Mouse (Mus musculus) urinary bladder, adult 2 months (tissue): ENCODE data around the gene Hist2h3c2. TPM values are rescaled to one million over a fixed set of nuclear protein-coding genes. Genes with fewer than 3 reads are reported as not detected.
A peak's percentile ranks its signal among the peaks of the same experiment; 100 is the strongest.

Experiments
- DNase-seq: peaks from one replicate; pipeline ENCODE4 v3.0.0; 2022; ENCODE audit warnings: low spot score
- polyA plus RNA-seq: library from polyadenylated mRNA; depleted of rRNA; stranded (reverse); fragments of >200 nt; gene quantifications from 2 replicates; pipeline ENCODE4 v1.2.3, GENCODE M21; 2012; rRNA removed

Gene Hist2h3c2
- polyA plus RNA-seq, 1 experiment = 8.6 TPM

DNA sequence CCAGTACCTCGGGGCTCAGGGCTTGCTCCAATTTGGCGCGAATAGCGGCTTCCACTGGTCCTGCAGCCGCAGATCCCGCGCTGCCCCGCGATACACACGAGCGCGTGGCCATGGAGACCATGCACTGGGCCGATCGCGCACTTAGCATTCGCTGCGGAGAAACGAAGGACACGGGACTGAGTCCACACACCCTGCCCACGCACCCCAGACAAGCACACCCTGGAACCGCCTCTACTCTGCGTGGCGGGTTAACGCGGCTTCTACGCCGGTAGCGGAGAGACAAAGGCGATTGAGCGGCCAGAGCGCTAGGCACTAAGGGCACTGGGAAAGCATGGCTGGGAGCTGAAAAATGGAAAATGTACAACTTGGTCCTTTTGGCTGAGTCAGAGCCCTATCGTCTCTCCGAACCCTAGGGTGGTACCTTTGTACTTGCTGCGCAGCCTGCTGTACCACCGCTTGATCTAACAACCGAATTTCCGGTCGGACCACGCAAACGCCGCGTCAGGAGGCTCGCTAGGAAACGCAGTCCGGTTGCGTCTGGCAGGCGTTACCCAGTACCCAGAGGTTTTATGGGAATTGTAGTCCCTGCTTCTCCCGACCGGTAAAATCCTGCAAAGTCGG, 41.7 kb downstream of the Hist2h3c2 start:
- DNase-seq = peak; percentile 73

DNA sequence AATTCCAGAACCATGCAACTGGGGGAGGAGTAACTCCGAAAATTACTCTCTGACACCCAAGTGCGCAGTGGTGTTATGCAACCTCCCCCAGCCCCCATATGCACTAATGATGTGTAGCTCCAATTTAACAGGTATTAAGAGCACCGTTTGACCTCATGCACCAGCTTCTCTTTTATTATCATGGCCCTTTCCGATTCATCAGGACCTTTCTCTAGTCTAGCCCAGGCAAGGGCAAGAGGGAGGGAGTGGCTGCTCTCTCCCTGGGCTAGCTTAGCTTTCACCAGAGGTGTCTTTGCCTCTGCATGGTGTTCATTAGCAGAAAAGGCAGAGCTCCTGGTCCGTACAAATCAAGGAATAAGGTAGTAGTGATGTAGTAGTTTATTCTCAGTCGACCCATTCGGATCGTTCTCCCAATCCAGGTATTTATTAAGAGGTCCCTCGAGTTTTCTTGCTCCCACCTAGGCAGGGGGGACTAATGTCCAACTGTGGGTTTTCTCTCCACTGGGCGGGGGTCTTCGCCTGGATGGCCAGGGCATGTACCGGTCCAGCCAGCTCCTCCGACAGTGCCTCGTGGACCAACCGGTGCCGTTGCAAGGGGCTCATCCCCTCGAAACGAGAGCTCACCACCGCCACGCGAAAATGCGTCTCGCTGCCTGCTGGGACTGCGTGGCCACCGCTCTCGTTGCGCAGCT, 42.3 kb downstream of the Hist2h3c2 start:
- no peak for DNase-seq

GRCm38 (mm10) chr3:96195616-96196313, 43.2 kb downstream of the Hist2h3c2 start:
- no peak for DNase-seq

- no peak for DNase-seq
Observed at GRCm38 (mm10) chr3:96194966-96195365, 44.0 kb downstream of the Hist2h3c2 start.

DNA sequence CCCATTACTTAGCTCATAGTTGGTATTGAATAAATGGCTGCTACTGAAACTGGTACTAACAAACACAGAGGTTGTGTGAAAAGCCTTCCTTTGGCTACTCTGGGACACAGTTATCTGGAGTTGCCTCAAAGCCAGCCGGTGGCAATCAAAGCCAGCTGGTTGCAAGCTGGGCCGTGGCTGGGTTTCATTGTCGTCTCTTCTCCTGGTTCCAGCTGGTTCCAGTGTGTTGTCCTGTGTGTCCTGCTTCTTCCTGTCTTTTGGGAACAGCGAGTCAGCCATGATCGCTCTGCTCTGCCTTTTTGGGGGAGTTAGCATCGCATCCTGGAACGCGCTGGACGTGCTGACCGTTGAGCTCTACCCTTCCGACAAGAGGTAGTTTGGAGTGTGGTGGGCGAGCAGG, 46.0 kb downstream of the Hist2h3c2 start:
- no peak for DNase-seq

Other genes with a start within 250 kb of the Hist2h3c2 start
- 196 and 224 TPM in 2 replicates for gene Plekho1, start 243.1 kb downstream of the Hist2h3c2 start, polyA plus RNA-seq
- gene Vps45, start 180.7 kb downstream of the Hist2h3c2 start, polyA plus RNA-seq = 15.3 and 20.3 TPM in 2 replicates
- 11.1 and 16.8 TPM in 2 replicates for gene Otud7b, start 134.6 kb downstream of the Hist2h3c2 start, polyA plus RNA-seq
- gene Mtmr11, start 77.1 kb downstream of the Hist2h3c2 start, polyA plus RNA-seq = 33.7 and 35.7 TPM in 2 replicates
- 48.6 and 52.3 TPM in 2 replicates for gene Sf3b4, start 66.8 kb downstream of the Hist2h3c2 start, polyA plus RNA-seq
- 8.6 and 9.4 TPM in 2 replicates for gene Sv2a, start 58.0 kb downstream of the Hist2h3c2 start, polyA plus RNA-seq
- gene Bola1, start 19.4 kb downstream of the Hist2h3c2 start, polyA plus RNA-seq = 28.1 and 39.1 TPM in 2 replicates
- gene Hist2h2ab, start 19.3 kb downstream of the Hist2h3c2 start, polyA plus RNA-seq = 0.60 and 0.74 TPM in 2 replicates
- 0.76 and 0.99 TPM in 2 replicates for gene Hist2h2ac, start 18.2 kb downstream of the Hist2h3c2 start, polyA plus RNA-seq
- 7.7 TPM in 2 replicates for gene Hist2h2be, start 18.0 kb downstream of the Hist2h3c2 start, polyA plus RNA-seq
- gene Hist2h2aa2, start 1.1 kb upstream of the Hist2h3c2 start, polyA plus RNA-seq = 6.9 and 41.2 TPM in 2 replicates
- 140 and 149 TPM in 2 replicates for gene Hist2h2aa1, start 6.4 kb upstream of the Hist2h3c2 start, polyA plus RNA-seq
- gene Hist2h3c1, start 7.6 kb upstream of the Hist2h3c2 start, polyA plus RNA-seq = not detected in 2 replicates
- gene Hist2h4, start 24.2 kb upstream of the Hist2h3c2 start, polyA plus RNA-seq = 1.4 and 1.6 TPM in 2 replicates
- gene Hist2h3b, start 29.5 kb upstream of the Hist2h3c2 start, polyA plus RNA-seq = 1.9 and 3.2 TPM in 2 replicates
- 0.69 TPM in 1 of 2 replicates, not detected in the other for gene Hist2h2bb, start 30.6 kb upstream of the Hist2h3c2 start, polyA plus RNA-seq
- 4.9 and 5.6 TPM in 2 replicates for gene Fcgr1, start 54.8 kb upstream of the Hist2h3c2 start, polyA plus RNA-seq
- 0.15 and 0.29 TPM in 2 replicates for gene BC107364, start 213.2 kb upstream of the Hist2h3c2 start, polyA plus RNA-seq